Mouse (Mus musculus) left cerebral cortex, postnatal 10 days (tissue): Measurements from ENCODE around the gene Gm3336. TPM values are rescaled to one million over a fixed set of nuclear protein-coding genes. Genes with fewer than 3 reads are reported as not detected.

ENCODE experiments used
- DNase-seq, 2 experiments: peaks; one replicate each; pipeline ENCODE4 v3.0.0; 2021 to 2022; ENCODE audit warnings: low spot score in 2 of 2, mixed read lengths in 1 of 2; ENCODE audit errors: extremely low spot score in 1 of 2
- intact Hi-C: fragments of 180-260 bp; cut with DNase I; formaldehyde crosslinking; loops from one replicate; pipeline ENCODE4 v1.15.1; 2025
- total RNA-seq, 2 experiments: library from RNA; stranded (reverse); gene quantifications; 2 replicates each; pipeline ENCODE4 v1.2.3; 2021

Gm3336 gene
- not detected for total RNA-seq

DNA sequence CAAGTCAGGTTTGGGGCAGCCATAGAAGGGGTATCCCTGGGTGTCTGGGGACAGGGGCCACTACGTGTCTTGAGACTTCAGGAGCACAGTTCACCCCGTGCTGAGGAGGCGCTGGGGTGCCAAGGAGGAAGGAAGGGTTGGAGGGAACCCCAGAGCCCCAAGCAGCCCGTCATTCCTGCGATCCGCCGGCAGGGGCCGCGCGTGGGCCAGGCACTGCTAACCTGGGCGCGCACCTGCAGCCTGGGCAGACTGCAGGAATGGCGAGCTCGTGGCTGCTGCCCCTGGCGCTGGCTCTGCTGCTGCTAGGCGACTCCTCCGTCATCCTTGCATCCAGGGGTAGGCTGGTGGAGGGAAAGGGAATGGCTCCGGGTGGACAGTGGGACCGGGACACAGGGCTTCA, at the start of gene Gm3336:
Gm3336 (plus strand) TSS at position 247 of the 400 bp plus-strand sequence.
- peak in 1 of 2 experiments; percentile 61 for DNase-seq
- intact Hi-C loops, result no loop called here

DNA sequence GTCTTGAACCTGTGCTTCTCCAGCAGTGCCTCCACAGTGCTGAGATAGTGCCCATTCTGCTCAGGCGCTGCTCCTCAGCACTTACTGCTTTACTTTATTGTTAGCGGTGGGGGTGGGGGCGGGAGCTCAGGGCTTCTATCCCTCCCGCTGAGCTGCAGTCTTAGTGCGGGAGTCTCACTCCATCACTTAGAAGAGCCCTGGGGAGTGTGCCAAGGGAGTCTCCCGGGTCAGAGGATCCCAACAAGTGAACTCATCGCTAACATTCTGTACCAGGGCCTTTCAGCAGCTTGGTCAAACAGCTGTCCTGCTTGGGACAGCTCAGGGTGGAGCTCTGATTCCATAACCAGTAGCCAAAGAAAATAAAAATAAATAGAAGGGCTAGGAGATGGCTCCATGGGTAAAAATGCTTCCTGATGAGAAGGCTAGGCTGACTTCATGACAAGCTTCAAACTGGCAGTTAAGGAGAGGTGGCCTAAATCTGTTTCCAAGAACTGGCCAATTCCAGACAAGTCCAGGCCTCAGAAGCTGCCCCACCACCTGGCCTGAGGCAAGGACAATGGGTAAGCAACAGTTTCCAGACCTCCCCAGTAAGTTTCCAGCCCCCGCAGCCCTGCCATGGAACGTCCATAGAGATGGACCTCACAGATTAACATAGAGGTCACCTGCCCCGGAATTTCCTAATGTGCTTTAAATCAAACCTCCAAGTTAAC, 46.6 kb upstream of the Gm3336 start:
- intact Hi-C loops, result no loop called here
- peak in 1 of 2 experiments; percentile 65 for DNase-seq

- no peak for DNase-seq
- intact Hi-C loops, result loop anchor here (1.0 kb wide), 1 partner anchor 28 kb away; no protein-coding TSS in a partner anchor
Observed at GRCm38 (mm10) chr8:70672325-70673078, 45.8 kb upstream of the Gm3336 start.

- DNase-seq, result peak; percentile 97 to 98
- intact Hi-C loops, result loop anchor here (1.0 kb wide), 1 partner anchor 27 kb away; no protein-coding TSS in a partner anchor
Observed at GRCm38 (mm10) chr8:70673079-70673856, 45.1 kb upstream of the Gm3336 start, which contains the start of gene Lsm4. Gene Lsm4 (plus strand): TSS chr8:70673248.

DNA sequence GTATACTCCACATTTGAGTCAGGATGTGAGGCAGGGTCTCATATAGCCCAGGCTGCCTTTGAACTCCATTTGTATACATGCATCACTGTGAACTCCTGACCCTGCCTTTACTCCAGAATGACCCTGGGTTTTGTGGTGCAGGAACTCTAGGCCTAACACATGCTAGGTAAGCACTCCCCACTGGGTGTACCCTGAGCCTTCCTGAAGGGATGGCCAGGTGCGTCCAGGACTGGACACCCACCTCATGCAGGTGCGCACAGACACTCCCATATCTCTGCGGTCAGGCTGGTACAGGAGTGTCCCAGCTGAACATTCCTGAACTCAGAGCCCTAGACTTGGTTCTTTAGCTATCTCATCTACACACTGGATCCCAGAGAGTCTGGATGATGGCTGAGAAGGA, 44.2 kb upstream of the Gm3336 start:
- no peak for DNase-seq

DNA sequence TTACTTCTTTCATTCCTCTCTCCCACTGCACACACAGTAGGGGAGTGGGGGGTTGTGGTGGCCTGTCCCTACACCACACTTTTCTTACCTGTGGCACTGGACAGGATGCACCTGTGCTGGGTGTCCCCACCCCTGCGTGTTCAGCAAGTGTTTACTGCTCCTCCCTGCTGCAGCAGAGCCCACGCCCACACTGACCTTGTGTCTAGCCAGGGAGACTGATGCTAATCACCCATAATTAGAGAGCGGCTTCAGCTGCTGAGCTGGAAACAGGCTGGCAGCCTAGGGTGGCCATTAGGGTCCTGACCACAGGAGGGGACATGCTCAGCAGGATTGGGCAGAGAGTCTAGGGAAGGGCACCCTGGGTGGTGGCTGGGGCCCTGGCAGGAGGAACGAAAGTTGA, 43.6 kb upstream of the Gm3336 start:
- intact Hi-C loops, result no loop called here
- no peak for DNase-seq

More for the DNA sequence above, 44.2 kb upstream of the Gm3336 start:
- intact Hi-C loops, result no loop called here

DNA sequence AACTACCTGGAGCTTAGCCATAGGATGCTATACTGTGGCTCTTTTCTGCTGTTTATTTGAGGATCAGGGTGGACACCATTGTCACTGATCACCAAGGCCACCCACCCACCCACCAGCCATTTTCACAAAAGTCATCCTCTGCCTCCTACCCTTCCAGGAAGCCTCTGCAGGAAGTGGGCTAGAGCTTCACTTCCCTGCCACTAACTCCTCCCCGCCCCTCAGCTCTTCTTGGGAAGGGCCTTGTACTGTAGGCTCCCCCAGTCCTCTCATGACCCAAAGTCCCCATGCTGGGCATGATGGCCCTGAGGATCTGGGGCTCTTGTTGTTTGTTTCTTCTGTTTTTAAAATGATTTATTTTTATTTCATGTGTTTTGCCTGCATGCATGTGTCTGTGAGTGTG, 43.0 kb upstream of the Gm3336 start:
- no peak for DNase-seq
- intact Hi-C loops, result no loop called here

DNA sequence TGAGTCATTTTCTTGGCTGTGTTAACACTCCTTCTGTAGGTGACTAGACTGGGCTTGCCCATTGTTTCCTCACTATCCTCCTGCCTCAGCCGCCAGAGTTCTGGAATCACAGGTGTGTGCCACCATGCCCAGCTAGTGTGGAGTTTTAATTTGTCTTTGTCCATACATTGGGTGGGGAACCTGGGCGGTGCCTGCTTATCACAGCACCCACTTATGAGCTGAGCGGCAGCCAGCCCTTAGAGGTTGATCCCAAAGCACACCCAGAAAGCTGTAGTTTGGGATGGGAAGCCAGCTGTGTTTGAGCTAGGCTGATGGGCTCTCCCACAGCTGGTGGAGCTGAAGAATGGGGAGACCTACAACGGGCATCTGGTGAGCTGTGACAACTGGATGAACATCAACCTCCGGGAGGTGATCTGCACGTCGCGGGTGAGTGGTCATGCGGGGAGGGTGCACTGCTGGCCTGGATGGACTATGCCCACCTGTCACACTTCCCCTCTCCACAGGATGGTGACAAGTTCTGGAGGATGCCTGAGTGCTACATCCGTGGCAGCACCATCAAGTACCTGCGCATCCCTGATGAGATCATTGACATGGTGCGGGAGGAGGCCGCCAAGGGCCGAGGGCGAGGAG, 40.8 kb upstream of the Gm3336 start:
- intact Hi-C loops, result no loop called here
- DNase-seq, result no peak

- intact Hi-C loops, result no loop called here
- no peak for DNase-seq
Observed at GRCm38 (mm10) chr8:70678679-70679078, 39.7 kb upstream of the Gm3336 start.

GRCm38 (mm10) chr8:70679404-70679803, 38.9 kb upstream of the Gm3336 start:
- no peak for DNase-seq
- intact Hi-C loops, result no loop called here

DNA sequence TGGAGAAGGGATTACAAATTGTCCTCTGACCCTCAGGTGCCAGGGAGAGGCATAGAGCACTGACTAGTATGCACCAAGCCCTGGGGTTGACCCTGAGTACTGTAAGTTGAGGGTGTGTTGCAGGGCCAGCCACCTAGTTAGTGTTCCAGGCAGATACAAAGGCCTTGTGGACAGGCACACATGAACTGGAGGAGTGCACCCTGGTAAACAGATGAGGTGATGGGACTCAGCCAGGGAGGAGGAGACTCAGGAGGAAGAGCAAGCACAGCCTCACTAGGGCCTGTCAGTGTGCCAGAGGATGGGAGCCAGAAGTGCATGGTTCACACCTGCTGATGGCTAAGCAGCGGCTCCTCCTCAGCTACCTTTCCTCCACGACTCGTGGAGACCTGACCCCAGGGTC, 38.3 kb upstream of the Gm3336 start:
- intact Hi-C loops, result no loop called here

DNA sequence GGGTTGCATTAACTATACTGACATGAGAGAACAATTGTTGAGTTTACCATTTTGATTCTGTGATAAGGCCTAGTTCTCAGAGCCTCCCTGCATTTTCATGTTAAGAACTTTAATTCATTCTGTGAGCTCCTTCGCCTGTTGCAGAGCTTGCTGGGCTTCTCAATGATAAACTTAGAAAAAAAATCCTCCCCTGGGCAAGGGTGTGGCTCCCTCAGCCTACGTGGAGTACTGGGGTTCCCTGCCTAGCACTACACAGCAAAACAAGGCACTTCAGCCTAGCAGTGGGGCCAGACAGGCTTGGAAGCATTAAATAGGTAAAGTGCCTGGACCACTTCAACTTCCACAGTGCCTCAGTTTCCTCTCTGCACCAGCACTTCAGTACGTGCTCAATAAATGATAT, 36.9 kb upstream of the Gm3336 start:
- DNase-seq, result no peak
- intact Hi-C loops, result no loop called here

More for the DNA sequence above, 38.3 kb upstream of the Gm3336 start:
- peak in 1 of 2 experiments; percentile 34 for DNase-seq

DNA sequence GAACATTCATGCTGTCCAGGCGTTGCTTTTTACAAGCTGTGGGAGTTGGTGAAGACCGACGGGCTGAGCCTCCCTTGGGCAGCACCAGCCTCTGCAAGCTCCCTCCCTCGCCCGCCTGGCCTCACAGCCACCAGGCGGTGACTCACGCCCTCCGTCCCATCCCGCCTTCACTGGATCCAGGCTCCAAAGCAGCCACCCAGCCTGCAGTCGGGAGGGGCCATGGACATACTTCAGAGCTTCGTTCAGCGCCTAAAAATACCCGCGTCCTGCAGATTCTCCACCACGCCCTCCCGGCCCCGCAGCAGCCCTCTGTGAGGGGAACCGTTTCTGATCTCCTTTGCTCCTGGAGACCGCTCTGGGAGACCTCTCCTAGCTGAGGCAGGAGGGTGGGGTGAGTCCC, 36.1 kb upstream of the Gm3336 start:
- DNase-seq, result peak in 1 of 2 experiments; percentile 79
- intact Hi-C loops, result no loop called here

GRCm38 (mm10) chr8:70682692-70683091, 35.7 kb upstream of the Gm3336 start:
- intact Hi-C loops, result no loop called here
- no peak for DNase-seq

DNA sequence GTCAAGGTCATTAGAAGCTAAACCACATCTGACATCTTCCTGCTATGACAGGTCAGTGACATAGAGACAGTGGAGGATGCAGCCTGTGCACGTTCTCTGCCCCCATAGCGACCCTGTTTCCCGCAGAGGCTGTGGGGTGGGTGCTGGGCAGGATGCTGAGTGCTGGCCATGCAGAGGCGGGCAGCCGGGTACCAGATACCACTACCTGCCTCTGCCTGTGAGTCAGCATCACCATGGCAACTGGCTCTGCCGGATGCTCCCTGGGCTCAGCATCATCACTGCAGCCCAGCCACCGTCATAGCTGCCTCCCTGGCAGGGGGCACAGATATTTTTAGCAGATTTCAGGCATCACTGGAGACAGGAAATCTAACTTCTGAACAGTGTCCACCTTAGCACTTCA, 34.1 kb upstream of the Gm3336 start:
- intact Hi-C loops, result no loop called here
- peak; percentile 64 to 79 for DNase-seq

DNA sequence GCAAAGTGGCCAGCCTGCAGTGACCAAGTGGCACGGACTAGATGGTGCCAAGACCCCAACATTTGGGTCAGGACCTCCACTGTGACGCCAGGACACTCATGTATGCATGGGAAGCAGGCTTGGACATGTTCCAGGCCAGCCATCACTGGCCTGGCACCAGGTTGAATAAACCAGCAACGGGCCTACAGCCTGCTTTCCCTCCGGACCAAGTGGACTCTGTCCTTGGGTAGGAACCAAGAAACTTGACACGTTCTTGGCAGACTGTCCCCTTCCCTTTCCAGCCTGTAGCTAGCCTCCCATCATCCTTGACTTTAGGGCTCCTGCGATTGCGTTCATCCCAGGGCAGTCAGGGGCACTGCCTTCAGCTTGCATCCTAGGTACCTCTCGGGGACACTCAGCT, 30.8 kb upstream of the Gm3336 start:
- DNase-seq, result no peak
- intact Hi-C loops, result no loop called here

- DNase-seq, result no peak
- intact Hi-C loops, result no loop called here
Observed at GRCm38 (mm10) chr8:70688136-70688535, 30.2 kb upstream of the Gm3336 start.

DNA sequence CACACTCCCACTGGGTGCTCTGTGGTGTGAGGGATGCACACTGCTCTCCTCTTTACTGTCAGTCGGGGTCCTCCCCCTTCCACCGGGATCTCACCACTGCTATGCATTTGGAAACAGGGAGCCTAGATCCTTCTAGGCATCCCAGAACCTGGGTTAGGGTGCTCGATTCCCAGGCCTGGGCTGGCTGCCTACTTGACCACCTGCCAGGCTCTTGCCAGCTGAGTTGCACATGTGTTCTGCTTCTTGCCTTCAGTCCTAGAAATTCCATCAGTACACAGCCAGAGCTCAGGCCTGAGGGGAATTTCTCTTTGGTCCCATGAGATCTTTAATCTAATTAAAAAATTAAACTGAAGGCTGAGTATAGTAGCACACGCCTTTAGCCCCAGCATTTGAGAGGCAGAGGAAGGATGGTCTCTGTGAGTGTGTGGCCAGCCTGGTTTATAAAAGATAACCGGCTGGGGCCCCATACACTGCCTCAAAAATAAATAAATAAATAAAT, 28.4 kb upstream of the Gm3336 start:
- intact Hi-C loops, result no loop called here
- no peak for DNase-seq

GRCm38 (mm10) chr8:70691230-70691629, 27.1 kb upstream of the Gm3336 start:
- DNase-seq, result no peak
- intact Hi-C loops, result no loop called here
